Mouse (Mus musculus) heart, adult 2 months (tissue): ENCODE measurements at regions not wholly inside any gene's neighbourhood (a gene's known extent, or its start where the extent isn't known, plus 50 kb on each side); places are given as distances from the start of the nearest gene placed in this dataset.

Experiments used
- CTCF ChIP-seq: fragments of 200-600 bp; IDR thresholded peaks from 2 replicates; pipeline ENCODE4 v1.8.1; 2022; ENCODE audit warnings: antibody characterized with exemption, mild to moderate bottlenecking, moderate library complexity
- EP300 ChIP-seq: fragments of 200-500 bp; IDR thresholded peaks from 2 replicates; pipeline ENCODE4 v1.6.1; 2011; ENCODE audit warnings: low read depth, low read length, control low read depth; ENCODE audit not compliant: insufficient read depth
- POLR2A ChIP-seq: fragments of 200-500 bp; IDR thresholded peaks from 2 replicates; pipeline ENCODE4 v1.6.1; 2011; ENCODE audit warnings: mild to moderate bottlenecking, low read depth, low read length, control low read depth; ENCODE audit not compliant: insufficient read depth

DNA sequence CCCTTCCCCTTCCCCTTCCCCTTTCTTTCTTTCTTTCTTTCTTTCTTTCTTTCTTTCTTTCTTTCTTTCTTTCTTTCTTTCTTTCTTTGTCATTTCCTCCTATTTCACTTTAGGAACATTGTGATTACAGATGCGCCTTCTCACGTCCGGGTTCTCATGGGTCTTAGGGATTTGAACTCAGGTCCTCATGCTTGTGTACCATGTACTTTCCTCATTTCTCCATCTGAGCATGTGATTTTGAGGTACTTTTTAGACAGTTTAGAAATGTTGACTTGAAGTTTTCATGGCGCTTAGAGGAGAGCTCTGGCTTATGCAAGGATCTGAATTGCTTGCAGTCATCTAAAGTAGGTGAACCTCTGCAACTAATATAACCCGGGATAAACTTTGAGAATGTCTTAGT lies 70.2 kb upstream of the Cdkn2b start:
- TF ChIP-seq CTCF = no peak
- TF ChIP-seq EP300 = no peak
- no peak for TF ChIP-seq POLR2A
